Mouse (Mus musculus) midbrain, postnatal 0 days (tissue): ENCODE results near the gene Cadm2. TPM values are rescaled to one million over a fixed set of nuclear protein-coding genes. Genes with fewer than 3 reads are reported as not detected.

Experiments
- ATAC-seq: fragments of 200-750 bp; cut with Nextera tagmentation; 2 replicates; pipeline ENCODE4 v1.8.0; 2017; ENCODE audit warnings: moderate number of reproducible peaks, mild to moderate bottlenecking, moderate TSS enrichment, moderate library complexity; ENCODE audit not compliant: low FRiP score
- DNase-seq: peaks from one replicate; pipeline ENCODE4 v3.0.0-alpha.2; 2015; ENCODE audit warnings: low spot score
- H3K27ac ChIP-seq: fragments of 300-500 bp; sonication (generic); 2 replicates; pipeline ENCODE4 v1.5.1; 2014; ENCODE audit warnings: low read depth, mild to moderate bottlenecking, low read length, mixed read lengths
- H3K27me3 ChIP-seq: fragments of 300-500 bp; sonication (generic); 2 replicates; pipeline ENCODE4 v1.6.1; 2014; ENCODE audit warnings: low read length, control low read depth, mixed read lengths; ENCODE audit not compliant: insufficient read depth
- H3K36me3 ChIP-seq: fragments of 300-500 bp; sonication (generic); 2 replicates; pipeline ENCODE4 v1.6.1; 2014; ENCODE audit warnings: low read length, control low read depth, mixed read lengths; ENCODE audit not compliant: insufficient read depth
- H3K4me1 ChIP-seq: fragments of 300-500 bp; sonication (generic); 2 replicates; pipeline ENCODE4 v1.6.1; 2014; ENCODE audit warnings: mild to moderate bottlenecking, control low read depth, antibody characterized with exemption, low read length, mixed read lengths; ENCODE audit not compliant: insufficient read depth
- H3K4me2 ChIP-seq: fragments of 300-500 bp; sonication (generic); 2 replicates; pipeline ENCODE4 v1.6.1; 2014; ENCODE audit warnings: low read depth, mild to moderate bottlenecking, low read length, mixed read lengths; ENCODE audit not compliant: poor library complexity, severe bottlenecking
- H3K4me3 ChIP-seq: fragments of 300-500 bp; sonication (generic); 2 replicates; pipeline ENCODE4 v1.5.1; 2014; ENCODE audit warnings: low read depth, mild to moderate bottlenecking, low read length, moderate library complexity
- H3K9ac ChIP-seq: fragments of 300-500 bp; sonication (generic); replicated peaks from 2 replicates; pipeline ENCODE4 v1.6.1; 2014; ENCODE audit warnings: mild to moderate bottlenecking, low read length, moderate library complexity, mixed read lengths; ENCODE audit not compliant: poor library complexity, severe bottlenecking
- H3K9me3 ChIP-seq: fragments of 300-500 bp; sonication (generic); 2 replicates; pipeline ENCODE4 v1.6.1; 2016; ENCODE audit warnings: low read length, control low read depth
- CTCF ChIP-seq: IDR thresholded peaks from 2 replicates; pipeline ENCODE4 v1.5.1; 2016; ENCODE audit warnings: antibody characterized with exemption, mild to moderate bottlenecking
- WGBS: fragments of 180-500 bp; shearing (Covaris S2); extraction: QIAGEN DNeasy Blood & Tissue Kit; methylation state at CpG from one replicate; pipeline ENCODE4 v1.1.7; 2014; 5-methylcytosine and 5-hydroxymethylcytosine counted together
- polyA plus RNA-seq: library from polyadenylated mRNA; unstranded; fragments of >200 nt; fragmentation: Nextera tagmentation; extraction: Ambion mirVana; gene quantifications from 2 replicates; pipeline ENCODE4 v1.2.1, GENCODE M21; 2015
- total RNA-seq: library from RNA; depleted of rRNA; stranded (reverse); fragments of >200 nt; gene quantifications from 2 replicates; pipeline ENCODE4 v1.2.3, GENCODE M21; 2014

Cadm2 gene
- total and polyA plus RNA-seq, 2 experiments from 2014 or later: 82.8 to 92.0 TPM

- Histone ChIP-seq H3K4me1 (no peaks in the 10 kb centered on the region), H3K9me3 (no peaks in the 10 kb centered on the region), H3K36me3 (no peaks in the 10 kb centered on the region), H3K27me3 (no peaks in the 10 kb centered on the region), H3K27ac (peak overlapping the region; percentile 91), H3K9ac (peak overlapping the region; percentile 70), H3K4me2 (peak overlapping the region; percentile 66), H3K4me3 (peak overlapping the region; percentile 56)
- no peak for ATAC-seq
- DNase-seq: peak; percentile 27
- 5% methylated on average over 13 of the region's 13 CpGs for WGBS
- no peak for TF ChIP-seq CTCF
These were observed 1.9 kb downstream of the Cadm2 start for GRCm38 (mm10) chr16:67618817-67619216.

- Histone ChIP-seq H3K36me3 (no peaks in the 10 kb centered on the region), H3K27me3 (no peaks in the 10 kb centered on the region), H3K4me3 (peak overlapping the region; percentile 56), H3K4me1 (no peaks in the 10 kb centered on the region), H3K9ac (peak overlapping the region; percentile 70), H3K9me3 (no peaks in the 10 kb centered on the region), H3K4me2 (peak overlapping the region; percentile 66), H3K27ac (peak overlapping the region; percentile 91)
- no peak; the same call in none of the 2 replicates for TF ChIP-seq CTCF
- peak; percentile 81 for DNase-seq
- WGBS: 2% methylated on average over 24 of the region's 25 CpGs
- peak; percentile 35; the same call in 1 of the 2 replicates for ATAC-seq
These were observed 2.9 kb downstream of the Cadm2 start for GRCm38 (mm10) chr16:67617811-67618210.

GRCm38 (mm10) chr16:67617256-67617655 lies 3.5 kb downstream of the Cadm2 start:
- no peak for TF ChIP-seq CTCF
- no peaks in the 10 kb centered on the region for H3K4me1 ChIP-seq
- no peaks in the 10 kb centered on the region for H3K27me3 ChIP-seq
- no peaks in the 10 kb centered on the region for H3K36me3 ChIP-seq
- H3K9ac ChIP-seq: peak overlapping the region; percentile 48; the same call in 1 of the 2 replicates
- H3K4me2 ChIP-seq: peak overlapping the region; percentile 66
- ATAC-seq: no peak
- peak; percentile 31 for DNase-seq
- no peaks in the 10 kb centered on the region for H3K9me3 ChIP-seq
- WGBS: 25% methylated on average over 1 of the region's 1 CpGs
- peak overlapping the region; percentile 91 for H3K27ac ChIP-seq
- peak overlapping the region; percentile 56 for H3K4me3 ChIP-seq

GRCm38 (mm10) chr16:67613876-67614275 lies 6.8 kb downstream of the Cadm2 start:
- Histone ChIP-seq H3K4me2 (no peak overlapping the region), H3K4me1 (no peaks in the 10 kb centered on the region), H3K4me3 (no peak overlapping the region), H3K9ac (no peak overlapping the region), H3K27me3 (no peaks in the 10 kb centered on the region), H3K36me3 (no peaks in the 10 kb centered on the region), H3K27ac (no peak overlapping the region), H3K9me3 (no peaks in the 10 kb centered on the region)
- ATAC-seq (no peak), DNase-seq (peak; percentile 82)
- WGBS: 31% methylated on average over 2 of the region's 2 CpGs
- peak; percentile 64 for TF ChIP-seq CTCF

GRCm38 (mm10) chr16:67610904-67611681 lies 9.6 kb downstream of the Cadm2 start:
- WGBS: 13% methylated on average over 7 of the region's 7 CpGs
- Histone ChIP-seq H3K27ac (0 out of 2 replicates have a peak overlapping the region, but pooled peaks have one; percentile 18), H3K4me2 (peak overlapping the region; percentile 41), H3K4me3 (peak overlapping the region; percentile 10; the same call in 1 of the 2 replicates), H3K9me3 (no peaks in the 10 kb centered on the region), H3K9ac (0 out of 2 replicates have a peak overlapping the region, but pooled peaks have one; percentile 24), H3K27me3 (no peaks in the 10 kb centered on the region), H3K36me3 (no peaks in the 10 kb centered on the region), H3K4me1 (no peaks in the 10 kb centered on the region)
- TF ChIP-seq CTCF: no peak
- peak; percentile 52 for DNase-seq
- no peak; the same call in 1 of the 2 replicates for ATAC-seq

GRCm38 (mm10) chr16:67609116-67609515 lies 11.6 kb downstream of the Cadm2 start:
- WGBS: 57% methylated on average over 4 of the region's 4 CpGs
- Histone ChIP-seq H3K36me3 (no peaks in the 10 kb centered on the region), H3K9me3 (no peaks in the 10 kb centered on the region), H3K9ac (no peak overlapping the region), H3K27ac (no peak overlapping the region), H3K4me3 (no peak overlapping the region), H3K4me2 (peak overlapping the region; percentile 7; the same call in 1 of the 2 replicates), H3K27me3 (no peaks in the 10 kb centered on the region), H3K4me1 (no peaks in the 10 kb centered on the region)
- TF ChIP-seq CTCF: no peak
- DNase-seq: no peak
- no peak for ATAC-seq
